Mouse (Mus musculus) neural tube, embryonic 15.5 days (tissue): ENCODE measurements at regions not wholly inside any gene's neighbourhood (a gene's known extent, or its start where the extent isn't known, plus 50 kb on each side); places are given as distances from the start of the nearest gene placed in this dataset.

Experiments used
- ATAC-seq: fragments of 200-750 bp; cut with Nextera tagmentation; 2 replicates; pipeline ENCODE4 v1.8.0; 2017; ENCODE audit warnings: mild to moderate bottlenecking, moderate TSS enrichment, moderate library complexity; ENCODE audit not compliant: low FRiP score
- H3K27ac ChIP-seq: fragments of 300-500 bp; sonication (generic); replicated peaks from 2 replicates; pipeline ENCODE4 v1.5.1; 2015; ENCODE audit warnings: mild to moderate bottlenecking, inconsistent platforms
- H3K27me3 ChIP-seq: fragments of 300-500 bp; sonication (generic); replicated peaks from 2 replicates; pipeline ENCODE4 v1.6.1; 2015; ENCODE audit warnings: inconsistent platforms
- H3K36me3 ChIP-seq: fragments of 300-500 bp; sonication (generic); 2 replicates; pipeline ENCODE4 v1.6.1; 2015; ENCODE audit warnings: inconsistent platforms
- H3K4me1 ChIP-seq: fragments of 300-500 bp; sonication (generic); 2 replicates; pipeline ENCODE4 v1.6.1; 2015; ENCODE audit warnings: inconsistent platforms
- H3K4me2 ChIP-seq: fragments of 300-500 bp; sonication (generic); 2 replicates; pipeline ENCODE4 v1.6.1; 2015; ENCODE audit warnings: inconsistent platforms, mild to moderate bottlenecking, moderate library complexity
- H3K4me3 ChIP-seq: fragments of 300-500 bp; sonication (generic); replicated peaks from 2 replicates; pipeline ENCODE4 v1.5.1; 2015; ENCODE audit warnings: mild to moderate bottlenecking, inconsistent platforms
- H3K9ac ChIP-seq: fragments of 300-500 bp; sonication (generic); replicated peaks from 2 replicates; pipeline ENCODE4 v1.6.1; 2015; ENCODE audit warnings: mild to moderate bottlenecking, inconsistent platforms
- H3K9me3 ChIP-seq: fragments of 300-500 bp; sonication (generic); replicated peaks from 2 replicates; pipeline ENCODE4 v1.6.1; 2016; ENCODE audit warnings: inconsistent platforms
- WGBS: fragments of 180-500 bp; shearing (Covaris S2); methylation state at CpG from one replicate; pipeline ENCODE4 v1.1.7; 2015; ENCODE audit warnings: mixed read lengths; 5-methylcytosine and 5-hydroxymethylcytosine counted together

DNA sequence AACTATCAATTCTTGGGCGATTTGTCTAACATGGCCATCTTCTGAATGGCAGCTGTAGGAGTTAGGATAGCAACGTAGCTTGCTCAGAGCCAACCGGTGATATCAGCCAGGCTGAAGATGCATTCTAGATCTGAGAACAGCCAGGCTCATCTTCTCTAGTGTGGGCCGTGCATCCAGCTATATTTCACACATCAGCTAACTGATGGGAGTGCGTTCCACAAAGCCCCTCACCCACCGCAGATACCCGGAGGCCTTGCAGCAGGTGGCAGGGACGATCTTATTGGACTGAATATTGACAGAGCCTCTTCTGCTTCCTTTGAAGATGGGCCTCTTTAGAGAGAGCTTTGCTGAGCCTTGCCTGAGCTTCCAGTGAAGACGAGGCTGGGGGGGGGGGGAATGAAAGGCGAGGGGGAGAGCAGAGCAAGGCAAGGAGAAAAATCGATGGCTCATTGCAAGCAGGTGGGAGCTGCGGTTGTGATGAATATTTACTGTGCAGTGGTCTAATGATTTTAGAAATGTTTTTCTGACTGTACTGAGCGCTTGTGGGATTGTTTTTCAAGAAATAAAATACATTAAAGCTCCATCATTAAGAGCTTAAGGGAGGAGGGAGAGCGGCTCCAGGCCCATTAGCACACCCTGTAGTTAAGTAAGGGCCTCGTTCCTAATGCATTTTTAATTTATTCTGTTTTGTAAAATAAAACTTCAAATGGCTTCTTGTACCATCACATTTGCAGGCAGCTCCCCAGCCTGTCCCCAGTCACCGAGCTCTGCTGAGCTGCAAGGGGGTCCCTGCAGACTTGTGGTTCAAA is 97.8 kb upstream of the Kcnd3 start:
- Histone ChIP-seq H3K4me1 (peaks cover 15% of the 10 kb centered on the region; the same call in 1 of the 2 replicates), H3K9ac (no peak overlapping the region), H3K4me2 (no peak overlapping the region), H3K36me3 (no peaks in the 10 kb centered on the region), H3K9me3 (no peaks in the 10 kb centered on the region), H3K27ac (peak overlapping the region; percentile 46; the same call in 1 of the 2 replicates), H3K4me3 (no peak overlapping the region), H3K27me3 (no peaks in the 10 kb centered on the region)
- ATAC-seq, result peak; percentile 84
- 57% methylated on average over 16 of the region's 16 CpGs for WGBS

DNA sequence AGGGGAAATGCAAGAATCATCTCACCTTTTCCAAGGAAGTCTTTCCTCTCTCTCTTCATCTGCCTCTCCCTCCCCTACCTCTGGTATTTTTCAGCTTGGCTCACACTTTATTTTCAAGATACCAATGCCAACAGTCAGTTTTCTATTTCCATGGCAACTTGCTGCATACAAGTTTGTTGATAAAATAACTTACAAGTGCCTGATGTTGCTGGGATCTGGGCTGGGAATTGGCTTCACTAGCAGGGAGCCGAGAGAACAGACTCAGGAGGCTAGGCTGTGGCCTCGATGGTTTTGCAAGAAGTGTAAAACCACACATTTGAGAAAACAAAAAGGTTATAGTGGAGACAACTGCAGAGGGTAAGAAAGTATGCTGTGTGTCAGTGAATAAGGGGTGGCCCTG is 94.6 kb upstream of the Kcnd3 start:
- Histone ChIP-seq H3K9me3 (no peaks in the 10 kb centered on the region), H3K4me2 (no peak overlapping the region), H3K9ac (no peak overlapping the region), H3K27me3 (no peaks in the 10 kb centered on the region), H3K27ac (no peak overlapping the region), H3K36me3 (no peaks in the 10 kb centered on the region), H3K4me3 (no peak overlapping the region), H3K4me1 (peaks cover 25% of the 10 kb centered on the region)
- no peak for ATAC-seq
- 61% methylated on average over 2 of the region's 2 CpGs for WGBS

GRCm38 (mm10) chr3:105359636-105360035 is 92.5 kb upstream of the Kcnd3 start:
- WGBS, result 23% methylated on average over 3 of the region's 3 CpGs
- H3K4me2 ChIP-seq, result no peak overlapping the region
- no peak for ATAC-seq
- H3K9ac ChIP-seq, result no peak overlapping the region
- H3K36me3 ChIP-seq, result no peaks in the 10 kb centered on the region
- no peaks in the 10 kb centered on the region for H3K27me3 ChIP-seq
- no peaks in the 10 kb centered on the region for H3K9me3 ChIP-seq
- H3K27ac ChIP-seq, result no peak overlapping the region; the same call in 1 of the 2 replicates
- peaks cover 19% of the 10 kb centered on the region for H3K4me1 ChIP-seq
- no peak overlapping the region for H3K4me3 ChIP-seq

GRCm38 (mm10) chr3:105364685-105365084 is 87.4 kb upstream of the Kcnd3 start:
- Histone ChIP-seq H3K9me3 (no peaks in the 10 kb centered on the region), H3K27ac (no peak overlapping the region), H3K36me3 (no peaks in the 10 kb centered on the region), H3K27me3 (no peaks in the 10 kb centered on the region), H3K4me1 (peaks cover 34% of the 10 kb centered on the region), H3K4me2 (no peak overlapping the region), H3K9ac (no peak overlapping the region), H3K4me3 (no peak overlapping the region)
- ATAC-seq, result no peak
- WGBS, result 70% methylated on average over 5 of the region's 5 CpGs

DNA sequence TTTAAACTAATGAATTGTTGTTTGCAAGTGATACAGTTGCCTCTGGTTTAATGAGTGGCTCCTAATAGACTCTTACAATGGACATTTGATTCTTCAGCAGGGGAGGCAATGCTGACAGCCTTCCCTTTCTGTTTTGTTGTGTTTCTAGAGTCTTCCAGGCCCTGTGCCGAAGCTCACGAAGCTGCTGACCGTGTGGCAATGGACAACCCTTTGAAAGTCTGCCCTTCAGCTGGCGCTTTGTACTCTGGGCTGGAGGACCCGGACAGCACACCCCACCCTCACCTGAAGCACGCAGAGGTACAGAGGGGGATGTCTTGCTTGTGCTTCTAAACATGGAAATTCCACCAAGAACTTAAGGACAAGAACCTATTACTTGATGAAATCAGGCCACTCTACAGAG is 85.3 kb upstream of the Kcnd3 start:
- 88% methylated on average over 6 of the region's 6 CpGs for WGBS
- no peaks in the 10 kb centered on the region for H3K9me3 ChIP-seq

DNA sequence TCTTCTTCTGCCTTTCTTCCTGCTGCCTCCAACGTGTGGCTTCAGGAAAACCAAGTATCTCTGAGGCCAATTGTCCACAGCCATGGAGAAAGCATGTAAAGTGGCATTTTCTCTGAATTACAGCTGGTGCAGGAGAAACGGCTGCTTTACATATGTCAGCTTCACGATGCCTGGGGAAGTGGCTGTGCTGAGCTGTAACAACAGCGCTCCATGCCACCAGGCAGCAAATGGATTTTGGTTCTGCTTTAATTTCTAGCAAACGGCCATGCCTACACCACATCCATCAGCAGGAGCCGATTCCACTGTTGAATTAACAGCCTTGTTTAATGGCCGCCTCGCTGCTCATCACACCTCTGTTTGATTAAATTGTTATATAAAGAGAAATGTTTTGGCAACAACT is 84.2 kb upstream of the Kcnd3 start:
- Histone ChIP-seq H3K27ac (peak overlapping the region; percentile 51; the same call in 1 of the 2 replicates), H3K4me2 (no peak overlapping the region), H3K9me3 (no peaks in the 10 kb centered on the region), H3K9ac (no peak overlapping the region), H3K4me3 (no peak overlapping the region), H3K4me1 (peaks cover 46% of the 10 kb centered on the region), H3K27me3 (no peaks in the 10 kb centered on the region), H3K36me3 (no peaks in the 10 kb centered on the region)
- ATAC-seq, result 0 out of 2 replicates have a peak, but pooled peaks have one; percentile 54
- WGBS, result 37% methylated on average over 8 of the region's 8 CpGs

More for the DNA sequence above, 85.3 kb upstream of the Kcnd3 start:
- Histone ChIP-seq H3K9ac (no peak overlapping the region), H3K4me3 (no peak overlapping the region), H3K4me2 (no peak overlapping the region), H3K27me3 (no peaks in the 10 kb centered on the region), H3K4me1 (peaks cover 38% of the 10 kb centered on the region), H3K36me3 (no peaks in the 10 kb centered on the region), H3K27ac (no peak overlapping the region)
- no peak for ATAC-seq

DNA sequence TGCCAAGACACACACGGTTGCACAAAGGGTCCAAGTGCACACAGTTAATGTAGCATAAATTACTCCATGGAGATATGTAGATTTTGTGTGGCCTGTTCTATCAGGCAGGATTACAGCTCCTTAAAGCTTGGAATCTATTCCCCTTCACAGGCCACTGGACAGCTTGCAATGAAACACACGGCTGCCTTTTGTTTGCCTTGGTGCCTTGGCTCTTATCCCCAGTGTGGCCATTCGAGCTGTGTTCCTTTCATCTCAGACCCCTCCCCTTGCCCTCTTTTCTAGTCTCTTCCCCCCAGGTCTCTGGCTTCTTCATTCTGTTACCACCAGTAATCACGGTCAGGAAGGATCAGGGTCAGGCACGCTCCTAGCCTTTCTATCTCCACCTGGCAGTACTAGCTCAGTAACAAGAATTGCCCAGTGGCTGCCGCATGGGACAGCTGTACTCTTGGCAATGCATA is 79.7 kb upstream of the Kcnd3 start:
- no peak for ATAC-seq
- no peaks in the 10 kb centered on the region for H3K27me3 ChIP-seq
- no peaks in the 10 kb centered on the region for H3K36me3 ChIP-seq
- H3K4me2 ChIP-seq, result no peak overlapping the region
- H3K9ac ChIP-seq, result no peak overlapping the region
- no peaks in the 10 kb centered on the region for H3K9me3 ChIP-seq
- 36% methylated on average over 6 of the region's 6 CpGs for WGBS
- H3K27ac ChIP-seq, result no peak overlapping the region
- peaks cover 37% of the 10 kb centered on the region for H3K4me1 ChIP-seq
- H3K4me3 ChIP-seq, result no peak overlapping the region

GRCm38 (mm10) chr3:105374306-105374705 is 77.8 kb upstream of the Kcnd3 start:
- no peak overlapping the region for H3K9ac ChIP-seq
- 91% methylated on average over 1 of the region's 1 CpGs for WGBS
- H3K4me2 ChIP-seq, result no peak overlapping the region
- no peaks in the 10 kb centered on the region for H3K36me3 ChIP-seq
- H3K27ac ChIP-seq, result no peak overlapping the region
- peaks cover 19% of the 10 kb centered on the region for H3K4me1 ChIP-seq
- ATAC-seq, result no peak
- H3K9me3 ChIP-seq, result no peaks in the 10 kb centered on the region
- no peaks in the 10 kb centered on the region for H3K27me3 ChIP-seq
- no peak overlapping the region for H3K4me3 ChIP-seq

- H3K4me2 ChIP-seq, result no peak overlapping the region
- H3K9me3 ChIP-seq, result no peaks in the 10 kb centered on the region
- H3K4me1 ChIP-seq, result peaks cover 16% of the 10 kb centered on the region
- ATAC-seq, result no peak
- no peaks in the 10 kb centered on the region for H3K36me3 ChIP-seq
- no peak overlapping the region for H3K9ac ChIP-seq
- no peak overlapping the region for H3K4me3 ChIP-seq
- no peak overlapping the region for H3K27ac ChIP-seq
- H3K27me3 ChIP-seq, result no peaks in the 10 kb centered on the region
These were observed 77.3 kb upstream of the Kcnd3 start for GRCm38 (mm10) chr3:105374836-105375235.

DNA sequence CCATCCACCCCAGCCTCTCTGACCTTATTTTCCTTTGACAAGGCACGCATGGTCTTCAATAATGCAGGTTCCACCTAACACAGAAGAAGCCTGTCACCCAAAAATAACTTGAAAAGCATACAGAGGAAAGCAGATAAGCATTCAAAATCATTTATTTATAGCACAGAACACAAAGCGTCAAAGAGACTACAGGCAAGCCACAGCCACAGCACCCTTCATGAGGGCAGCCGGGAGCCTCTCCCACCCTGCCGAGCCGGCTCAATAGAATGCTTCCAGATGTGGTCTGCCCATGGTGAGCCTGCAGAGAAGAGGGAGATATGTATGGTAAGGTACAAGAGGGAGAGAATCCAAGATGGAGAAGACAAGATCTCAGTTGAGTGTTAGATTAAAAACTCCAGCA is 76.7 kb upstream of the Kcnd3 start:
- no peaks in the 10 kb centered on the region for H3K27me3 ChIP-seq
- no peak overlapping the region for H3K9ac ChIP-seq
- H3K4me3 ChIP-seq, result no peak overlapping the region
- H3K4me1 ChIP-seq, result peaks cover 10% of the 10 kb centered on the region
- H3K36me3 ChIP-seq, result no peaks in the 10 kb centered on the region
- H3K27ac ChIP-seq, result no peak overlapping the region
- H3K4me2 ChIP-seq, result no peak overlapping the region
- no peaks in the 10 kb centered on the region for H3K9me3 ChIP-seq
- 75% methylated on average over 5 of the region's 5 CpGs for WGBS
- no peak for ATAC-seq

- 91% methylated on average over 7 of the region's 7 CpGs for WGBS
- peaks cover 8% of the 10 kb centered on the region; the same call in 1 of the 2 replicates for H3K4me1 ChIP-seq
These were observed 76.3 kb upstream of the Kcnd3 start for GRCm38 (mm10) chr3:105375820-105376219.

GRCm38 (mm10) chr3:105376346-105376745 is 75.8 kb upstream of the Kcnd3 start:
- no peak for ATAC-seq
- WGBS, result 74% methylated on average over 5 of the region's 5 CpGs
- Histone ChIP-seq H3K4me1 (peaks cover 8% of the 10 kb centered on the region; the same call in 1 of the 2 replicates), H3K27ac (no peak overlapping the region), H3K9ac (no peak overlapping the region), H3K36me3 (no peaks in the 10 kb centered on the region), H3K4me3 (no peak overlapping the region), H3K4me2 (no peak overlapping the region), H3K9me3 (no peaks in the 10 kb centered on the region), H3K27me3 (no peaks in the 10 kb centered on the region)

More at GRCm38 (mm10) chr3:105375820-105376219, 76.3 kb upstream of the Kcnd3 start:
- Histone ChIP-seq H3K4me3 (no peak overlapping the region), H3K27ac (no peak overlapping the region), H3K4me2 (no peak overlapping the region), H3K9ac (no peak overlapping the region), H3K27me3 (no peaks in the 10 kb centered on the region), H3K36me3 (no peaks in the 10 kb centered on the region), H3K9me3 (no peaks in the 10 kb centered on the region)
- no peak for ATAC-seq
